Mouse (Mus musculus): ENCODE results near the gene Hist1h4a. TPM values are rescaled to one million over a fixed set of nuclear protein-coding genes. Genes with fewer than 3 reads are reported as not detected.

Hist1h4a gene
- total RNA-seq, 2 experiments from 2014 or later: 40.4 to 698 TPM

Other genes with a start within 250 kb of the Hist1h4a start
Only the 30 nearest of the 37 such genes appear.
- 8.5 and 9.3 TPM in 2 replicates for gene Hist1h1d, start 208.0 kb downstream of the Hist1h4a start, total RNA-seq (2015)
- 112 TPM in 2 replicates for gene Hist1h1d, start 208.0 kb downstream of the Hist1h4a start, total RNA-seq (2017)
- gene Hist1h3e, start 198.9 kb downstream of the Hist1h4a start, total RNA-seq (2015): 98.5 and 110 TPM in 2 replicates
- 286 and 398 TPM in 2 replicates for gene Hist1h3e, start 198.9 kb downstream of the Hist1h4a start, total RNA-seq (2017)
- 5.3 and 9.4 TPM in 2 replicates for gene Hist1h2ae, start 190.0 kb downstream of the Hist1h4a start, total RNA-seq (2015)
- gene Hist1h2ae, start 190.0 kb downstream of the Hist1h4a start, total RNA-seq (2017): 249 and 287 TPM in 2 replicates
- gene Hist1h2bg, start 189.8 kb downstream of the Hist1h4a start, total RNA-seq (2015): 285 and 322 TPM in 2 replicates
- gene Hist1h2bg, start 189.8 kb downstream of the Hist1h4a start, total RNA-seq (2017): 1,174 and 1,244 TPM in 2 replicates
- 321 and 327 TPM in 2 replicates for gene Hist1h2bf, start 187.0 kb downstream of the Hist1h4a start, total RNA-seq (2015)
- 466 and 575 TPM in 2 replicates for gene Hist1h2bf, start 187.0 kb downstream of the Hist1h4a start, total RNA-seq (2017)
- 1.9 and 3.4 TPM in 2 replicates for gene Hist1h2ad, start 186.8 kb downstream of the Hist1h4a start, total RNA-seq (2015)
- gene Hist1h2ad, start 186.8 kb downstream of the Hist1h4a start, total RNA-seq (2017): 229 and 1,060 TPM in 2 replicates
- 105 and 131 TPM in 2 replicates for gene Hist1h3d, start 185.5 kb downstream of the Hist1h4a start, total RNA-seq (2015)
- gene Hist1h3d, start 185.5 kb downstream of the Hist1h4a start, total RNA-seq (2017): 118 and 137 TPM in 2 replicates
- 492 and 526 TPM in 2 replicates for gene Hist1h4d, start 179.6 kb downstream of the Hist1h4a start, total RNA-seq (2015)
- gene Hist1h4d, start 179.6 kb downstream of the Hist1h4a start, total RNA-seq (2017): 951 and 1,054 TPM in 2 replicates
- gene Hist1h2be, start 140.1 kb downstream of the Hist1h4a start, total RNA-seq (2015): 7.7 and 11.7 TPM in 2 replicates
- gene Hist1h2be, start 140.1 kb downstream of the Hist1h4a start, total RNA-seq (2017): 85.8 and 90.5 TPM in 2 replicates
- 297 TPM in 2 replicates for gene Hist1h1e, start 138.7 kb downstream of the Hist1h4a start, total RNA-seq (2015)
- gene Hist1h1e, start 138.7 kb downstream of the Hist1h4a start, total RNA-seq (2017): 260 and 272 TPM in 2 replicates
- gene Hist1h2ac, start 77.3 kb downstream of the Hist1h4a start, total RNA-seq (2015): 17.1 and 19.7 TPM in 2 replicates
- 101 and 110 TPM in 2 replicates for gene Hist1h2ac, start 77.3 kb downstream of the Hist1h4a start, total RNA-seq (2017)
- 36.2 and 54.1 TPM in 2 replicates for gene Hist1h2bc, start 77.0 kb downstream of the Hist1h4a start, total RNA-seq (2015)
- 196 and 235 TPM in 2 replicates for gene Hist1h2bc, start 77.0 kb downstream of the Hist1h4a start, total RNA-seq (2017)
- not detected in 2 replicates for gene Hist1h1t, start 65.4 kb downstream of the Hist1h4a start, total RNA-seq (2015)
- 0.29 TPM in 1 of 2 replicates, not detected in the other for gene Hist1h1t, start 65.4 kb downstream of the Hist1h4a start, total RNA-seq (2017)
- gene Hist1h4c, start 62.8 kb downstream of the Hist1h4a start, total RNA-seq (2015): 45.1 and 51.9 TPM in 2 replicates
- 238 and 311 TPM in 2 replicates for gene Hist1h4c, start 62.8 kb downstream of the Hist1h4a start, total RNA-seq (2017)
- gene Hfe, start 50.4 kb downstream of the Hist1h4a start, total RNA-seq (2015): 15.9 and 16.6 TPM in 2 replicates
- 6.0 and 8.7 TPM in 2 replicates for gene Hfe, start 50.4 kb downstream of the Hist1h4a start, total RNA-seq (2017)
- 103 and 110 TPM in 2 replicates for gene Hist1h1c, start 22.4 kb downstream of the Hist1h4a start, total RNA-seq (2015)
- gene Hist1h1c, start 22.4 kb downstream of the Hist1h4a start, total RNA-seq (2017): 686 and 791 TPM in 2 replicates
- 88.8 and 93.1 TPM in 2 replicates for gene Hist1h3c, start 15.6 kb downstream of the Hist1h4a start, total RNA-seq (2015)
- gene Hist1h3c, start 15.6 kb downstream of the Hist1h4a start, total RNA-seq (2017): 555 and 756 TPM in 2 replicates
- gene Hist1h2bb, start 14.5 kb downstream of the Hist1h4a start, total RNA-seq (2015): 232 TPM in 2 replicates
- 3,020 and 3,268 TPM in 2 replicates for gene Hist1h2bb, start 14.5 kb downstream of the Hist1h4a start, total RNA-seq (2017)
- 28.1 and 45.4 TPM in 2 replicates for gene Hist1h2ab, start 10.1 kb downstream of the Hist1h4a start, total RNA-seq (2015)
- 2,397 and 3,405 TPM in 2 replicates for gene Hist1h2ab, start 10.1 kb downstream of the Hist1h4a start, total RNA-seq (2017)
- 332 and 371 TPM in 2 replicates for gene Hist1h3b, start 9.0 kb downstream of the Hist1h4a start, total RNA-seq (2015)
- 579 and 647 TPM in 2 replicates for gene Hist1h3b, start 9.0 kb downstream of the Hist1h4a start, total RNA-seq (2017)
- 33.6 and 56.1 TPM in 2 replicates for gene Hist1h4b, start 4.2 kb downstream of the Hist1h4a start, total RNA-seq (2015)
- 548 and 759 TPM in 2 replicates for gene Hist1h4b, start 4.2 kb downstream of the Hist1h4a start, total RNA-seq (2017)
- gene Hist1h3a, start 1.2 kb upstream of the Hist1h4a start, total RNA-seq (2015): 47.7 and 63.0 TPM in 2 replicates
- gene Hist1h3a, start 1.2 kb upstream of the Hist1h4a start, total RNA-seq (2017): 393 and 612 TPM in 2 replicates
- 151 and 174 TPM in 2 replicates for gene Hist1h1a, start 2.4 kb upstream of the Hist1h4a start, total RNA-seq (2015)
- 2,111 and 2,271 TPM in 2 replicates for gene Hist1h1a, start 2.4 kb upstream of the Hist1h4a start, total RNA-seq (2017)
- gene Trim38, start 8.7 kb upstream of the Hist1h4a start, total RNA-seq (2015): not detected in 2 replicates
- gene Trim38, start 8.7 kb upstream of the Hist1h4a start, total RNA-seq (2017): 0.42 TPM in 1 of 2 replicates, not detected in the other
- not detected in 2 replicates for gene Slc17a2, start 45.8 kb upstream of the Hist1h4a start, total RNA-seq (2015)
- not detected in 2 replicates for gene Slc17a2, start 45.8 kb upstream of the Hist1h4a start, total RNA-seq (2017)
- 0.39 TPM in 1 of 2 replicates, not detected in the other for gene Slc17a3, start 78.2 kb upstream of the Hist1h4a start, total RNA-seq (2015)
- gene Slc17a3, start 78.2 kb upstream of the Hist1h4a start, total RNA-seq (2017): 0.10 TPM in 1 of 2 replicates, not detected in the other
- not detected in 2 replicates for gene Slc17a1, start 106.5 kb upstream of the Hist1h4a start, total RNA-seq (2015)
- not detected in 2 replicates for gene Slc17a1, start 106.5 kb upstream of the Hist1h4a start, total RNA-seq (2017)
- not detected in 2 replicates for gene Slc17a4, start 153.8 kb upstream of the Hist1h4a start, total RNA-seq (2015)
- 0.33 TPM in 1 of 2 replicates, not detected in the other for gene Slc17a4, start 153.8 kb upstream of the Hist1h4a start, total RNA-seq (2017)
- gene Hist1h2ba, start 172.9 kb upstream of the Hist1h4a start, total RNA-seq (2015): not detected in 2 replicates
- not detected in 2 replicates for gene Hist1h2ba, start 172.9 kb upstream of the Hist1h4a start, total RNA-seq (2017)
- not detected in 2 replicates for gene Hist1h2aa, start 173.2 kb upstream of the Hist1h4a start, total RNA-seq (2015)
- gene Hist1h2aa, start 173.2 kb upstream of the Hist1h4a start, total RNA-seq (2017): not detected in 2 replicates

All from megakaryocyte progenitor cell, adult 5-6 weeks (primary cell).